Mouse (Mus musculus) left cerebral cortex, postnatal 14 days (tissue): ENCODE measurements at regions not wholly inside any gene's neighbourhood (a gene's known extent, or its start where the extent isn't known, plus 50 kb on each side); places are given as distances from the start of the nearest gene placed in this dataset.

Source experiments
- DNase-seq, 2 experiments: peaks; one replicate each; pipeline ENCODE4 v3.0.0; 2021 to 2022; ENCODE audit warnings: low spot score in 2 of 2, mixed read lengths in 1 of 2
- intact Hi-C: fragments of 180-260 bp; cut with DNase I; formaldehyde crosslinking; loops from one replicate; pipeline ENCODE4 v1.15.1; 2025

DNA sequence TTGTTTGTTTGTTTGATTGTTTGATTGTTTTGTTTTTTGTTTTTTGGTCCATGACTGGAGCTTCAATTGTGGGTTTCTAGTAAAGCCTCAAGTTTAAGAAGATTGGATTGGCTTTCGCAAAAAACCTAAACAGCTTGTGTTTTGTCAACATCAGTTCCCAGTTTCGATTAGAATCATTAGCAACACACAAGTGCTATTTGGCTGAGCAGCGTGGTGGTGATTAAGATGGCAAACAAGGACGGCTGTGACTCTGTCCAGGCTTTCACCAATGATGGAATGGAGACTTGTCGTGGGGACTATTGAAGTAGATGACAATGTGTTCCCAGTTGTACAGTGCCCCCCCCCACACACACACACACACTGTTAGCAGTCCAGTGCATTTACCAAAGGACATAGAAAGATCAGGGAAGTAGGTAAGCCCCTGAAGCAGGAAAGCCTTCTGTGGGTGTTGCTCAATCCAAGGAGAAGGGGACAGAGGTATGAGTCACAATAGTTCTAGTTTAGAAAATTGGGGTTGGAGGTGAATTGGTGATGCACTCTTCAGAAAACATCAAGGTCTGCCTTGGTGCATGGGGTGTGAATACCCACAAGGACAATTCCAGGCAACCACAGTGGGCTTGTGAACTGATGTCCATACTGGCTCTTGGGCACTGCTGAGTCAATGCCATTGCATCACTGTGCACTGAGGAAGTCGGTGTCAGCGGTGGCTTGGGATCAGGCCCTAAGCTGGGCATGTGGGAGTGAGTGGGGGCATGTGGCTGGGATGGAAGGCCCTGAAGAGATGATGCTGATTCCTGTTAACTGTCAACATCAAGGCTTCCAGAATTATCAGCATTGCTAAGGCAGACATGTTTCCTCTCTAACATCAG, 174.5 kb upstream of the Cox10 start:
- DNase-seq, result no peak
- intact Hi-C loops, result no loop called here

DNA sequence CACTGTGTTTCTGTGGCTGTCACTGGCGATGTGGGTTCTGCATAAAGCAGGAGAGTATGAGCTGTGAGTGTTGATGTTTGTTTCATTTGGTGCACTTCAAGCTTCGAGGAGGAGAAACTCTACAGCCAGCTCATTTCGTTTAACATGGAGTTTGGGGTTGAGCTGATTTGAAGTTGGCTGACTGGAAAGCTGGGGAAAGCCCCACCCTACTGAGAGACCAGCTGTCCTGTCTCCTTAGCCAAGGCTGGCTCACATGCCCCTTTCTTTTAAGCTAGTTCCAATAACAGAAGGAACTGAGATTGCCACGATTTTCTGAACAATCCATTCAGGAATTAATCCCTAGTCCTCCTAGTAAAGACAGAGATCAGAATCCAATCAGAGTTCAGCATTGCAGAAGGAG, 157.6 kb upstream of the Cox10 start:
- DNase-seq, result no peak
- intact Hi-C loops, result no loop called here

DNA sequence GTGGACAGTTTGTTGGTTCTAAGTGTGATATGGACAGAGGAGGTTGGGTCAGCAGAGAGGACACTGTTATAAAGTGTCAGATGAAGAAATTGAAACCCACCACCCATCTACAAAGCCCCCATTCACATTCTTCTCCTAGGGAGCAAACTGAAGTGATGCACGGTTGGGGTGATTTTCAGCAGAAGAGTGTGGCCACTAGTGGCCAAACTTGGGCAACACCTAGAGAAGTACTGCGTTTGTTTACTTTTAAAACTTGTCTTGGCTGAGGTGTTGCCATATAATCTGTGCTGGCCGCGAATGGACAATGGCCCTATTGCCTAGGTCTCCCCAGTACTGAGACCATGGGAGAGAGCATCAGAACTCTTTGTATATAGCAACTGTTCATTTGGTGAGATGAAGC, 150.8 kb upstream of the Cox10 start:
- no peak for DNase-seq
- intact Hi-C loops, result no loop called here

DNA sequence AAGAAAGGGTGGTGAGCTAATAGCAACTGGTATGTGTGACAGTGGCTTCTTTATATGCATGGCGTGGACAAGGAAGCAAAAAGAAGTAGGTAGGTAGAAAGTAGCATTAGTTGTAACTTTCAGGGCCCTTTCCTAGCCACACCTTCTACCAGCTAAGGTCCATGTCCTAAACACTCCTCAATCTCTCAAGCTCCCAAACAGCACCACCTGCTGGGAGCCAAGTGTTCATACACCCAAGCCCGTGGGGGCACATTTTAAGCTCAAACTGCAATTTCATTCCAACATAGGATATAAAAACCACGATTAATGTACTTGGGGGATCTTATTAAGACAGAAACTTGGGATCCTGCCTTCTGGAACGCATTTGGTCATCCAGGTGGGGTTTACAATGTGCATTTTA, 141.6 kb upstream of the Cox10 start:
- DNase-seq, result no peak
- intact Hi-C loops, result no loop called here

DNA sequence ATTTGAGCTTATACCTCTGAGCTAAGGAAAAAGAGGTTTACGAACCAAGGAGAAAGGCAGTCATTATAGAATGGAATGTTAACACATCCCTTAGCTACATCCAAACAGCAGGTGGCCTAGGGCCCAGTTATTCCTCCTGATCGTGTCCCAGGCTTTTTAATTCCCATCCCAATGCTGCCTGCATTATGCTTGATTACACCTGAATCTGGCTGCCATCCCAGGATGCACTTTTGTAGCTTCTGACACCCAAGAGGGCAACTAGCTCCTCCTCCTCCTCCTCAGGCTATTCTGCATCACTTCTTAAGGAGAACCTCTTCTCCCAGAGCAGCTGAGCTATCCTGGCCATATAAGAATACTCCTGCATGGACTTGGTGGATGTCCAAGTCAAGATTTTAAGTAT, 137.9 kb upstream of the Cox10 start:
- intact Hi-C loops, result loop anchor here (5.0 kb wide), 1 partner anchor 110 kb away; no protein-coding TSS in a partner anchor
- no peak for DNase-seq

DNA sequence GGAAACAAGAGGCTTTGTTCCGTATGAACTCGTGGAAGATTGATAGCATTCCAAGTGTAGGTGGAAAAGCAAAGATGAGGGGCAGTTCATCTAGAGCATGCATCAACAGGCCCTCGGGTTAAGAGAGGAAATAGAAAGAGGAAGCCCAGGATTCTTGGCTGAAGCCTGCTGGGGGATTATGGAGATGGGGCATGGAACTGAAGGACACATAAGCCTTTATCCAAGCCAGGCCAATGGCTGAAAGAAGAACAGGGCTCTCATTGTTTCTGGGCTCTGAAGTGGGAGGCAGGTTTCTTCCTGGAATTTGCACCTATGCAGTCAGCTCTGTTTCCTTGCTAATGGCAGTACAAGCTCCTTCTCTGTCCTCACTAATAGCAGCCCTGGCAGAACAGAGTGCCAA, 131.6 kb upstream of the Cox10 start:
- intact Hi-C loops, result no loop called here
- DNase-seq, result no peak

DNA sequence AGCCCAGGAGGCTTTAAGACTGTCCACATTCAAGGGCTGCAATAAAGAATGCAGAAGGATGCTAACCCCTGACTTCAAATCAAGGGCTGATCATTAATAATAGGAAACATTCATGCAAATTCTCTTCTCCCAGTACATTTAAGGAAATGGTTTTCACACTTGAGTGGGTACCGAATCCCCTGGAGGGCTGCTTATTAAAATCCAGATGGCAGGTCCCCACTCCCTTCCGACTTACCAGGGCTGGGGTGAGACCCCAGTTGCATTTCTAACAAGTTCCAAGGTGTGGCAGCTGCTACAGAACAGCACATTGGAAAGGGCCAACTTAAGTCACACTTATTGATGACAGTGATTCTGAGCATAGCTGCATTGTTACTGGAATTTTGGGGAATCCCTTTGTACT, 129.0 kb upstream of the Cox10 start:
- intact Hi-C loops, result no loop called here
- no peak for DNase-seq

DNA sequence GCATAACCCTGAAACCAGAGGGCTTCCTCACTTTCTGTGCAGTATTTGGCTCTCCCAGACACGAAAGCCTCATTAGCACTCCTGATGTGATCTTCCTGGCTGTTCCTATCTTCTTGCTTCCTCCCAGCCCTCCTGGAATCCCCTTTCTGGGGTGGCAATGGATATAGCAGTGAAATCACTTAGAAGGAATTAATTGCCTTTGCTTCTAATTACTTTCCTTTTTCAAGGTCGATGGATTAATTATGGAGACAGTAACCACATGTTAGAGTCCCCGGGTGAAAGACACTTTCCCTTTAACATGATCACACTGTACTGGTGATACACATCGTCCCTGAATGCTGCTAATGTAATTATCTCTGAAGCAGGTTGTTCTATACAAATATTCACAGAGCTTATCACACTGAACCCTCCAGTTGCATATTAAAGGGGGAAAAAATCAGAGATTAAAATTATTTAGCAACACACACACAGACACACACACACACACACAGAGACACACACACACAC, 128.1 kb upstream of the Cox10 start:
- DNase-seq, result no peak
- intact Hi-C loops, result no loop called here

DNA sequence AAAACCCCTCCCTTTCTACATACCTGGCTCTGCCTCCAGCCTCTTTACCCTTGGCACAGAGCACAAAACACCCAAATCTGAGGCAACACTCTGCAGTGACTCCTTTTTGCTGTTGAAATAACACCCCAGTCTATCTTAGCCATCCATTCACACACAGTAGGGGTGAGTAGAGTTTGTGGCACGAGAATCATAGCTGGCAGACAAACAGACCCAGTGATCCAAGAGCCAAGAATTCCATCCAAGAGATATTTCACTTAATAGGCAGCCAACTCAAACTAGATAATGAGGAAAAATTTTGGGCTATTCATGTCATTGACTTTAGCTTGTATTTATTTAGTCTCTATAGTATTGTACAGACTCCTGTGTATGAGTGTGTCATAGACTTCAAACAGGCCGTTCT, 126.9 kb upstream of the Cox10 start:
- DNase-seq, result no peak
- intact Hi-C loops, result no loop called here

DNA sequence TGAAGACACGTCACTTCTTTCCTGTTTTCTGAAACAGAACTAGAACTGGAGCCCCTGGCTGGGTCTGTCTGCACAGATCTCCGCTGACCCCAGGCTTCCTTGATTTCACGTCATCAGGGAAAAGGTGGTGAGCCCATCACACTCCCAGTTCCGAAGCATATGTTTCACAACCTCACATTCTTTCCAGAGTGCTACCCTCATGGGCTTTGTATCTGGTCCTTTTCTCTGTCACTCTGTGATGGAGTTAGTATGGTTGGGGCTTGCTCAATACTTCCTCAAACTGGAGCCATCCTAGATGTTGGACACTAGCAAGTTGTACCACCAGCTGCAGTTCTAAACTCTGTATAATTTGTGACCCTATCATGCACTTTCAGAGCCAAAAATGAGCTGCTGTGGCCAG, 125.8 kb upstream of the Cox10 start:
- intact Hi-C loops, result no loop called here

DNA sequence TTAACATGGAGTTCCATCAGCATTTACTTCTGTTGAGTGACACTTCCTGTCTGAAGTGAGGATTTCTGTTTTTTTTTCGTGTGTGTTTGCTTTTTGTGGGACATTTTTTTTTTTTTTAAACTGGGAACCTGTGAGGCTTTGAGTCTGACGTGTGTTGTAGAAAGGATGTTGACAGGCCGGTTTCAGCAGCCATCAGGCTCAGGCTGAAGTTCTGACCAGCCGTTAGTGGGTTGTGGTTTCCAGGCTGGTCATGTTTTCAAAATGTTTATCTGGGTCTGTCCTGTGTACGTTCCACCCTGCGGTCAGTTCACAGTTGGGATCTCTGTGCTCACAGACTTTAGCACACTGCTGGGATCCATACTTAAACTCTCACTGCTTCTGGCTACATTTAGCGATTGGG, 125.0 kb upstream of the Cox10 start:
- no peak for DNase-seq
- intact Hi-C loops, result no loop called here

More for the DNA sequence above, 125.8 kb upstream of the Cox10 start:
- no peak for DNase-seq

DNA sequence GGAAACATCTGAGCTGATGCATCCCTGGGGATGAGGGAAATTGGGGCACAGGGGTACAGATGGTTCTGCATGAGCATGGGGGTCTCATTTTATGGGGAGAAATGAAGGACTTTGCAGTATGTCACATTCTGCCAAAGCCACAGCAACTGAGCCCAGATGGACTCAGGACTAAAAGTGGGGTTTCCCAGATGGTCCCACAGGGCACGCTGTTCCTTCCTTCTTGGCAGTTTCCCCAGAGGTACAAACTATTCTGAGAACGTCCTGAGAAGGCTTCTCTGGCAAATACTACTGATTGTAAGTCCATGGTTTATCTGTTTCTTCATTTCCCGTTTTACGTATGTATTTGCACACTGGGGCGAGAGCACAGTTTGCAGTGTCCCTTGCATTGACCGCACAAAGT, 121.6 kb upstream of the Cox10 start:
- intact Hi-C loops, result no loop called here
- no peak for DNase-seq

DNA sequence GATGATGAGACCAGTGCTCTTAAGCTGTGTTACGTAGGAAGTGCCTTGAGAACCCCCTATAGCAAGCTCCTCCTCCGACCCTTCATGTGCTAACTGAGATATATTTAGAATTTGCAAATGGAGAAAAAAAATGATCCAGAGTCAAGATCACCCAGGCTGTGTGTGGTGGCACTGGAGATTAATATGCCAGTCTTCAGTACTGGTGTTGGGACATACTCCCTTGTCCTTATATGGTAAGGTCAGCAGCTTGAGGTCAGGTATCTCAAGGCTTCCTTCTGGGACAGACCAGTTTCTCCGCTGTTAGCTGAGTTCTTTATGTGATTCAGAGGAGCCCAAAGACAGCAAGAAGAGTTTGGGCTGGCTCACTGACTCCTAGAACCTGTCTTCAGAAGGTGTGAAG, 116.0 kb upstream of the Cox10 start:
- no peak for DNase-seq
- intact Hi-C loops, result no loop called here

DNA sequence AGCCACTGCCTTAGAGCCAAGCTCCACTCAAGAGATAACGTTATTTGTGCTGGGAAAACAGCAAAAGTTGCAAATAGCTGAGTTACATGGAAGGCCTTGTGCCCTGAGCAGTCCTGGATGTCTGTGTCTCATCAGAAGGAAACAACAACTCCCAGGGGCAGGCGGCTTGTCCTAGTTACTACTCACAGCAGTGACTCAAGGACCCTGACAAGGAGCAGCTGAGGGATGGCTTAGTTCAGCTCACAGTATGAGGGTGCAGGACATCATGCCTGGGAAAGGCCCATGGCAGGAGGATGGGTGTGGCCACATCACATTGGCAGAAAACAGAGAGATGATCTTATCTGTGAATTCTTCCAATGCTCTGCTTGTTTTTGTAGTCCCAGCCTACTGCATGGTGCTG, 109.4 kb upstream of the Cox10 start:
- intact Hi-C loops, result no loop called here
- no peak for DNase-seq

DNA sequence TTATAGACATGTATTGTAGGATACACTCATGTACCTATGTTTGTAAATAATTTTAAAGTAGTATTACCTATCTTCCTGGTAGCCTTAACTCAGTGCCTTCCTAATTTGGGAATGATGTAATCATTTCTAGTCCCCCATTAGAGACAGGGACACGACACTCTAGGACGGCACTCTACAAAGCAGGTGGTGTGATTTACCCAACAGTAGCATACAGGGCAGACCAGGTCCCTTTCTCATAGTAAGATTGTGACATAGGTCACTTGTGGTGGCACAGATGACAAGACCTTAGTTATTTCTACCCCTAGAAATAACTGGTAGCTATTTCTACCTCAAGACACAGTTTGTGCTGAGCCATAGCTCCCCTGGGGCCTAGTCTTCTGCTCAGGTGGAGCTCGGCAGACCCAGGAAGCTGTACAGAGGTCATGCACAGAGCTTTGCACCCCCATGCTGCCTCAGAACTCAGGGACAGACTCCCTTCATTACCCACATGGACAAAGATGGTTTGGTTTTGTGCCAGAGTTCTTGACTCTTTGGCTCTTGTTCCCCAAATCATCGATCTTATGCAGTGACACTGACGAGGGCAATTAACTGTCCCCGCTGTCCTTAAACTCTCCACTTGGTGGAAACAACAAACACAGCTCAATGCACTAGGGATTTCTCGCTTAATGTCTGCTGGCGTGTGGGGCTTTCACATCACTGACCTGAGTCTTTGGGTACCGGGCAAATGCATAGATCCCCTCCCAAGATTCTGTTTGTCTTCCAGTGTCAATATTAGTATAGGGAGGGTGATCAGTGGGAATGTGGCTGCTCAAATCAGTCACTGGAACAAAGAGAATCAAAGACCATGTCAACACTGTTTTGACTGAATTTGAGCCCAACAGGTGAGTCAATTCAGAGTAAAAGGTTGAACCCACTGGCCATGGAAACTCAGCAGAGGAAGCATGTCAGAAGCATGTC, 108.5 kb upstream of the Cox10 start:
- DNase-seq, result no peak
- intact Hi-C loops, result no loop called here

DNA sequence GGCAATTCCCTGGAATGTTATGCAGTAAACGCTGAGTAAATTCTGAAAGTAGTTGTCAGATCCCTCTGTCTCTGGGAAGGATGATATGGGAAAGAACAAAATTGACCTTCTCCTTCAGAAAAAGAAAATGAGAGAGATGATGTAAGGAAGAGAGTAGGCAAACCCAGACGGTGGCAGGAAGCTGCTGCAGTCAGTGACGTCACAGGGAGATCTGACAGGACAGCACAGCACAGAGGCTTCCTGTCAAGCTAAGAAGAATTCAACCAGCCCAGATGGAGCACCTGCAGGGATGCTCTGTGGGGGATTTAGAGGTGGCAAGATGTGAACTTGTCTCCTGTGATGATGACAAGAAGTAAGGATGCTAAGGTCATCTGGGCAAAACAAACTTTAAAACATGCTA, 107.7 kb upstream of the Cox10 start:
- intact Hi-C loops, result no loop called here
- no peak for DNase-seq

DNA sequence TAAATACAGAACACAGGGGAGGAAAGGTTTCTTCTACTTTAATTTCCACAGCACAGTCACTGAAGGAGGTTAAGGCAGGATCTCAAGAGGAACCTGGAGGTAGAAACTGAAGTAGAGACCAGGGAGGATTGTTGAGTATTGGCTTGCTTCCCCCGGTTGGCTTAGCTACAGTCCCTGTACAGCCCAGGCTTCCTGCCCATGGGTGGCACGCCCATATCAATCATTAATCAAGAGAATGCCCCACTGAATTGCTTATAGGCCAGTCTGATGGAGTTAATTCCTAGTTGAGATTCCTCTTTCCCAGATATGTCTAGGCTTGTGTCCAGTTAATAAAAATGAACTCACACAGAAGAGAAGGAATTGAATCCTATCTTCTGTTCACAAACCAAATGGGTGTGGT, 107.3 kb upstream of the Cox10 start:
- DNase-seq, result no peak
- intact Hi-C loops, result no loop called here

DNA sequence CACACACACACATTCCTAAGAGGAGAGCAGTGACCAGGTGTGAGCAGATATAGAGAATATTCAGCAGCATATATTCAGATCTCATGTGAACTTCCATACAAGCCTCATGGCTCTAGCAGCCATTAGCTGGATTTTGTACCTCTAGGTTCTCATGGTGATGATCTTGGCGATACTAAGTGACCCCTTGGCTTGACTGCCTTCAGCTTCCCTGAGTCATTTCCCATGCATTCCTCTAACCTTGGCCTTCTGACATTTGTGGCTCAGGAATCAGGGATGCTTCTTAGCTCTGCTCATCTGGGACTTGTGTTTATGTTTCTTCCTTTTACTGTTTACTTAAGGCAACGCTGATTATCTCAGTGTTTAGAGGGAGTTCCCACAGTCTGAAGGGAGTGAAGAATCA, 100.8 kb upstream of the Cox10 start:
- intact Hi-C loops, result no loop called here

DNA sequence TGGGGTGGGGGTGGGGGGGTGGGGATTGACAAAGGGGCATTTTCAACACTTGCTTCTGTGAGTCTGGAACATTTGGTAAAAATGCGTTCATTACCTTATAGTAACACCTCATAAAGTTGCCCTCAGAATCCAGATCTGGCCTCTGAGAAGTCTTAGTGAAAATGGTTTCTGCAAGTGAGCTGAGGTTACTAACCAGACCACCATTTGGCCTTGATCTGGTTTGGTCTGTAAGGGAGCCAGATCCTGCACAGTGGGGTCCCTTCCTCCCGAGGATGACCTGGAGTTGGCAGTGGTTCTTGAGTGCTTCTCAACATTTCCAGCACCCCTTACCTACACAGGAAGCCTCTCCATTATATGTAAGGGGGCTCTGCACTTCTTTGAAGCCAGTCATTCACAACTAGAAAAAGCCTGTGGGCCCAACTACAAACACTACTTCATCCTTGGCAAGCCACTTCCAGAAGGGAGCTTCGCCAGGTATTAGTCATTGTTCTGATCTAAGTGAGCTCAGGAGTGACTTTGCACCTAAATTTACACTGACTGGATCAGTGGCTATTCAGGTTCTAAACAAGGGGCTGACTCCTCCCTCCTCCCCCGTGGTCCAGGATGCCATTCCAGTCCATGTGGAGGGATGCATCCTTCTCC, 94.3 kb upstream of the Cox10 start:
- intact Hi-C loops, result no loop called here

More for the DNA sequence above, 100.8 kb upstream of the Cox10 start:
- DNase-seq, result no peak

DNA sequence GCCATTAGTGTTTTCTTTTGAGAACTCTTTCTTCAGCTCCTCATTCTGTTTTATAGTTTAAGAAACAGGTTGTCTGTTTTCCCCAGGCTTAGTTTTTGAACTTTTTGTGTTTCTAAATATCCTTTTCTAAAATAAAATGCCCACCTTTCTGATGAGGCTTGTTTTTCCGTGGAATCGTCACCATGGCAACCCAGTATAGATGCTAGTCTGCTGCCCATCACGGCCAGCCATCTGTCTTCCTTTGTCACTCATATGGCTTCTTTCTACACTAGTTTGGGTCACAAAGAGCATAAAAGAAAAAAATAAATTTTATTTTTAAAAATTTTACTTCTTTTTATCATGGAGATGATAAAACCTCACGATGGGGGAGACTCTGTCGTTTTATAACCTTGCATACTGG, 93.7 kb upstream of the Cox10 start:
- no peak for DNase-seq
- intact Hi-C loops, result no loop called here

More for the DNA sequence above, 94.3 kb upstream of the Cox10 start:
- DNase-seq, result no peak
